Mouse (Mus musculus): Measurements from ENCODE around the gene Ccdc159.

Gene Ccdc159

GRCm38 (mm10) chr9:21927208-21927753 is at the start of gene Ccdc159, which contains the start of gene Tmem205:
Gene Ccdc159 (plus strand): TSS chr9:21927471.
Gene Tmem205 (minus strand): TSS chr9:21927556.
- peak; percentile 23 for DNase-seq

DNA sequence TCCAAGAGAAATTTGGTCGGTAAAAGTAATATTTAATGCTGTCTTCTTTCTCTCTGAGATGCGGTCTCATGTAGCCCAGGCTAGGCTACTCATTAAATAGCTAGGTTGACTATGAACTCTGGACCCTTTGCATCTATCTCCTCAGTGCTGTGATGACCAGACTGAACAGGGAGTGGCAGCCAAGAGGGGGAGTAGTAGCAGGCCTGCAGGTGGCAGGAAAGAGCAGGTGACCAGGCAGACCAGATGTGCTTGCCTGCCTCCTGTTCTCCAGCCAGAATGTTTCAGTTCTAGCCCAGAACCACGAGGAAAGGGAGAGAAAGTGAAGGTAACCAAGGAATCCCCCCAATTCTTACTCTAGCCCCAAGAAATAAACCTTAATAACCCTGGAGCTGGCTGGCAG is 38.0 kb upstream of the Ccdc159 start:
- DNase-seq: no peak

DNA sequence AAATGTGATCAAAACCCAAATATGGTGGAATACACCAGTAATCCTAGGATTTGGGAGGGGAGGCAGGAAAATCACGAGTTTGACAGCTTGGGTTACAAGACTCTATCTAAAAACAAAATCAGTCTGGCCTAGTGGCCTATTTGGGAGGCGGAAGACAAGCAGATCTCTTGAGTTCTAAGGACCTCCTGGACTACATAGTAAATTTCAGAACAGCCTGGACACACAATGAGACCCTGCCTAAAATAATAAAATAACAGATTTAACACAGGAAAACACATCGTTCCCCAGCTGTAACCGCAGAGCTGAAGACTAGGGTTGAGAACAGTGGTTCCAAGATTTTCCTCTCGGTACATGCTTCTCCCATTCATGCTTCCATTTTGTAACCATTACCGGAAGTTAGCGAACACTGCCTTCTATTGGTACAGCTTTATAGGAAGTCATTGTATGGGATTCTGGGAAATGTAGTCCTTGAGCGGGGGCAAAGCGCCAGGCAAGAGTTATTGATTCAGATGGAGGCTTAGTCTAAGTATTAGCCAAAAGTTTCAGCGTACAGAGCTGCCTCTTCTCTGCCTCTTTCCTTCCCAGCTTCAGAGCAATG is 25.9 kb upstream of the Ccdc159 start:
- DNase-seq: no peak

- no peak for DNase-seq
These were observed 23.2 kb upstream of the Ccdc159 start for GRCm38 (mm10) chr9:21904031-21904430.

DNA sequence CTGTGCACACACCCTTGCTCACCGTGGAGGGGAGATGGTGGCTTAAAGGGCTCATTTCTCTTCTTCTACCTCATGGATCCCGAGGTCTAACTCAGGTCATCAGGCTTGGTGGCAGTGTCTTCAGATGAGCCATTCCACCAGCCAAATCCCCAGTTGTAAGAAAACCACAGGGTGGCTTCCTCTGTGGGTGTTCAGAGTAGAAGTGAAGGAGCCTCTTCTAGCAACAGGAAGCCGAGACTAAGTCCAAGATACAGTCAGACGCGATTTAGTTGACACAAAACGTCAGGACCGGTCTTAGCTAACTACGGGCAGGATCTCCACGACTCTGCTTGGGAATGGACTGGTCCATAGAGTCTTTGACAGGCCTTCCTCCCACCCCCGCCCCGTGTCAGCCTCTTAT is 19.1 kb upstream of the Ccdc159 start:
- no peak for DNase-seq

DNA sequence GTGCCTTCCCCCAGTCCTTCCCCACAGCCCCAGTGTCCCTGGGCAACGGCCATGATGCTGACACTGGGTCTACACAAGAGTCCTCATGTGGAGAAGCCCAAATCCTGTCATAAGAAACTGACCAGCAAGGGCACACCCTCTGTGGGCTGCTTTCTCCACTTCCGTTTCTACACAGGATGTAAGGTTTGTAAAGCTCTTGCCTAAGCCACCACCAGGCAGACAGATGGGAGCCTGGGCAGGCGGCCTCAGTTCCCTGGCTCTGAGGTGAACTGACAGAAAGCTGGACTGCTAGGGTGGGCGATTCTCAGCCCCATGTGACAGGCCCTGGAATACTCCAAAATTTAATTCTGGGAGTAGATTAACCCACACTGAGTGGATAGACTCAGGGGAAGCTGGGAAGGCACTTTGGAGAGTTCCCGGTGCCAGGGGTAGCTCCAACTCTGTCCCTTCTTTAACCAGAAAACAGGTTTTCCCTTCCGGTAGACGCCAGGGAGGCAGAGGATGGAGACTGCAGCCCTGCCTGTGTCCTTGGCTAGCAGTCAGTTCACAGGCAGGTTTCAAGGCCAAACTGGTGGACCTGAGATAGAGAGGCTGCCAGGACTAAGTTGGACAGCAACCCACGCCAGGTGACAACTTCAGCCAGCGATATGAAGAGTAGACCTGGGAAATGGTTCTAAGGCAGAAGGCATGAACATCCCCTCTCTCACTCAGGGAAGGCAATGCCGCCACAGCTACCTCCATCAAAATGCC is 17.6 kb upstream of the Ccdc159 start:
- DNase-seq: no peak

DNA sequence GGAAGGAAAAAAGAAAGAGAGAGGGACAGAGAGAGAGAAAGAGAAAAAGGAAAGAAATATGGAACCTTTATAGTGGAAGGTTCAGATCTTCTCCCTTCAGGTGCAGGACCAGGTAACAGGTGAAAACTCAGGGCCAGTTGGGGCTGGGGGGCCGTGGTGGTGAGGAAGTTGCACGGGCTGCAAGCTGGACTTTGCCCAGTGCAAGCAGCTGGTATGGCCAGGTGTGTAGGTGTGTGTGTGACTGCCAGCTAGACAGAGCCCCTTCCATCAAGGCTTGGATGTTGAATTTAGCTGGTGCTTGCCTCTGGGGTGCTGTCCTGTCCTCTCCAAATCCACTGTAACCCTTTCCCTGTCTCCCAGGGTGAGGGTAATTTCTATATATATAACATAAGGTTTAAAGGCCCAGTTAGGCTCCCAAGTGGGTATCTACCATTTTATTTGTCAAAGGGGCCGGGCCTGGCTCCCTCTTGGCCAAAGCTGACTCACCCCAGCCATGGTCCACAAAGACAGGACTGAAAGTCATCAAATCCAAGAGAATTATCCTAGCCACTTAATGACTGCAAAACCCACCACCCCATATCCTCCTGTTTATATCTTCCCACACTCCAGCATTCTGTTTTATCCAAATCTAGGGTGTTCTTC is 10.3 kb upstream of the Ccdc159 start:
- DNase-seq: no peak

GRCm38 (mm10) chr9:21917493-21918034 is 9.7 kb upstream of the Ccdc159 start:
- DNase-seq: no peak

GRCm38 (mm10) chr9:21918035-21918592 is 9.2 kb upstream of the Ccdc159 start, which contains the start of gene Rab3d:
Gene Rab3d (minus strand): TSS chr9:21918192.
- peak; percentile 96 for DNase-seq

DNA sequence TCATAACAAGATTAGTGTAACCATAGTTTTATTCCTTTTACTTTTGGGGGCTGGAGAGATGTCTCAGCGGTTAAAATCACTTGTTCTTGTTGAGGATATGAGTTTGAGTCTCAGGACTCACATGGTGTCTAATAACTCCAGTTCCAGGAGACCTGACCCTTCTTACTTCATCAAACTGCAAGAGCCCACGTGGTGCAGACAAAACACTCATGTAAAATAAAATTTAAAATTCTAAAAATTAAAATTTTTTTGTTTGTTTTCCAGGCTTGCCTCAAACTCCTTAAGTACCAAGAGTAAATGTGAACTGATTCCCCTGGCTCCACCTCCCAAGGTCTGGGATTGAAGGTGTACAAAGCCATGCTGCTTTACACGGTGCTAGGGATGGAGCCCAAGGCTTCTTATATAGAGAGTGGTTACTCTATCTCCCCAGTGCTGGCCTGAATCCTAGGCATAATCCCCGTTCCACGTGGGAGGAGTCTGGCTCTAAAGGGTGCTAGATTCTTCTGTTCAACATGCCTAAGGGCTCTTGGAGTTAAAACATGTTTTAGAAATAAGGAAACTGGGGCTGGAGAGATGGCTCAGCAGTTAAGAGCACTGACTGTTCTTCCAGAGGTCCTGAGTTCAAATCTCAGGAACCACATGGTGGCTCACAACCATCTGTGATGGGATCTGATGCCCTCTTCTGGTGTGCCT is 8.4 kb upstream of the Ccdc159 start:
- no peak for DNase-seq

- no peak for DNase-seq
These were observed 4.2 kb upstream of the Ccdc159 start for GRCm38 (mm10) chr9:21923036-21923435.

GRCm38 (mm10) chr9:21923490-21924098 is 3.7 kb upstream of the Ccdc159 start:
- DNase-seq: no peak

DNA sequence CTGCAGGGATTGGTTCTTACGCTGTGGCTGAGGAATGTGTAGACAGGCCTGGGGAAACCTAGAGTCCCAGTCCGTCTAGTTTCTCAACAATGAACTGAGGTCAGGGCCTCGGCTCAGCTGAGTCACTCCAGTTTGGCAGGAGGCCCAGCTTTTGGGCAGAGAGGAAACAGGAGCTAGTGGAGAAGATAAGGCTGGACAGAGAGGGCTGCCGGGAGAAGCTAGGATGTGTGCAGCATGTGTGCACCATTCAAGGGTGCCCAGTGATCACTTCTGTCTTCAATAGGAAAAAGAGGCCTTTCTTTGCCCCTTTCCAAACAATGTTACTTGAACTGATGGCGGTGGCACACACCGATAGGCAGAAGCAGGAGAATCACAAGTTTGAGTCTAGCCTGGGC is 3.2 kb upstream of the Ccdc159 start:
- no peak for DNase-seq

- DNase-seq: no peak
These were observed 2.2 kb upstream of the Ccdc159 start for GRCm38 (mm10) chr9:21925034-21925433.

DNA sequence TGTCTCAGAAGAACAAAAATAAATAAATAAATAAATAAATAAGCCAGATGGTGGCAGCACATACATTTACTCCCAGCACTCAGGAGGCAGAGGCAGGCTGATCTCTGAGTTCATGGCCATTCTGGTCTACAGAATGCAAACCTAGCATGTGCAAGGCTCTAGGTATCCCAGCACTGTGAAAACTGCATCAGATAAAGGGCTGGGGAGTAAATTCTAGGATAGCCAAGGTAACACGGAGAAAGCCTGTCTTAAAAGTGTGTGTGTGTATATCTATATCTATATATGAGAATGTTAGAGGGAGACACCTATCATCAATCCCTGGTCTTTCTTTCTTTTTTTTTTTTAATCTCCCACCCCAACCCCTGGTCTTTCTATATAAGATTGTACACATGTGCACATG is 1.8 kb upstream of the Ccdc159 start:
- DNase-seq: no peak

- no peak for DNase-seq
These were observed 1.1 kb upstream of the Ccdc159 start for GRCm38 (mm10) chr9:21926155-21926554.

DNA sequence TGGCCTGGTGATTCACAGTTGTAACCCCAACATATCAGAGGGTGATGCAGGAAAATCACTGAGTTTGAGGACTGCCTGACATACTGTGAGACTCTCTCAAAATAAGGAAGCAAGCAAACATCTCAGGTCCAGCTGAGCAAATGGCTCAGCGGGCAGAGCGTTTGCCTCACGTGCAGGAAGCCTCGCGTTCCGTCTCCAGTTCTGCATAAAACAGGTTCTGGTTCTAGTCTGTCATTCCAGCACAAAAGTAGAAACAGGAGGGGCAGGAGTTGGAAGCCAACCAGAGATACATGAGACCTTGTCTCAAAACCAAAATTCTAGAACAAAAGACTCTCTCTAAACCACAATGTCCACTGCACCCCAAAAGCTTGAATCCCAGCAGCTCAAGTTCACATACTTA is 487 bp upstream of the Ccdc159 start:
- DNase-seq: no peak

- no peak for DNase-seq
These were observed 1.9 kb downstream of the Ccdc159 start for GRCm38 (mm10) chr9:21929208-21929607.

DNA sequence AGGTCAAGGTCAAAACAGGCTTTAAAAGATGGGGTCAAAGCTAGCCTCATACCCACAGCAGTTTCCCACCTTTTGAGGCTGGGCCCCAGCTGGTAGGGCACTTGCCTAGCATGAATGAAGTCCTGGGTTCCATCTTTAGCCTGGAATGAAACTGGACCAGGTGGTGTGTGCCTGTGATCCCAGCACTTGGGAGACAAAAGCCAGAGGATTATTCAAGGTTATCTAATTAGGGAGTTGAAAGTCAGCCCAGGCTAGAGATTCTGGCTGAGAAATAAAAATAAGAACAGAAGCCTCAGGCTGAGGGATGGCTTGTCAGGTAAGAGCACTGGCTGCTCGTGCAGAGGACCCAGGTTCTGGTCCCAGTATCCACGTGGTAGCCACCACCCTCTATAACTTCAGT is 4.7 kb downstream of the Ccdc159 start:
- no peak for DNase-seq

DNA sequence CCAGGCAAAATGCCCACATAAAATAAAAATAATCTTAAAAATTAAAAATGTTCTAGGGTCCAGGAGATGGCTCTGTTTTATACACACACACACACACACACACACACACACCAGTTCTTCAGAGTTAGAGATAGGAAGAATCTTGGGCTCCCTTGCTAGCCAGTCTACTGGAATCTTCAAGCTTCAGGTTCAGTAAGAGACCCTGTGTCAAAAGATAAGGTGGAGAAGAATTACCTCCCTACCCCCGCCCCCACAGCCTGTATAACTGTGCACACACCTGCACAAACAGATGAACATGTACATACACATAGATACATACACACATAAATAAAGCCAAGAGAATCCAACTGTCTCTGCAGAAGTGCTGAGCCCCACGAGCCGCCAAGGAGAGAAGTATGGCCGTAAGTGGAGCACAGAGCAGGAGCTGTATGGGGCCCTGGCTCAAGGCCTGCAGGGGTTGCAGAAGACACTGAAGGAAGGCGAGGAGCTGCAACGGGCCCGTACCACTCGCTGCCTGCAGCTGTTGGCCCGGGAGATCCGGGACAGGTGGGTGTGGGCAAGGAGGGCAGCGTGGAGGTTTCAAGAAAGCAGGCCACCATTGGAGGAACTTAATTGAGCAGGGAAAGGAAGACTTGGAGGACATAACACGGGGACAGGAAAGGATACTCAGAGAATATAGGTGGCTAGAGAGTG is 5.3 kb downstream of the Ccdc159 start:
- DNase-seq: no peak

DNA sequence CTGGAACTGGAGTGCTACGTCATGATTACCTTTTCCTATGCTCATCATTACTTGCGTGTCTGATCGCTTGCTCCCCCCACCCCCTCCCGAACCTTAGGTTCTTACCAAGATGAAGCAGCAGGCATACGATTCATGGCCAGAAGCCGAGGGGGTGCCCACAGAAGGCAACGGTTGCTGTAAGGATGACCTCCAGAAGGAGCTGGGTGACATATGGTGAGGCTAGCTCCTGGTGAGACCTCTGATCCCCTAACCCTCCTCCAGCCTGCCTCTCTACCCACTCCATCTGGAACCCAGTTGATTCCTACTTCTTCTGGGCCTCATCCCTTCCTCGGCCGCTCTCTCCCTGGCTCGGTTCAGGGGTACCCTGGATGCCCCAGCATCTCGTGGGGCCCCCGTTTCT is 6.8 kb downstream of the Ccdc159 start:
- no peak for DNase-seq
